Mouse (Mus musculus) sigmoid colon, adult 10 weeks (tissue): Measurements from ENCODE around the gene Gm7145. TPM values are rescaled to one million over a fixed set of nuclear protein-coding genes. Genes with fewer than 3 reads are reported as not detected.

Experiments used
- polyA plus RNA-seq: library from polyadenylated mRNA; stranded (reverse); fragments of 350-450 nt; fragmentation: Illumina TruSeq; extraction: RNeasy Lipid Tissue Mini Kit (QIAGEN cat#74804); gene quantifications from one replicate; pipeline ENCODE4 v1.2.3, GENCODE M21; 2014; ENCODE audit warnings: low read depth, low replicate concordance

Gm7145 gene
- not detected for polyA plus RNA-seq

GRCm38 (mm10) chr1:117965639-117966038 lies at the start of gene Gm7145:
Gene Gm7145 (plus strand): TSS chr1:117965939.

DNA sequence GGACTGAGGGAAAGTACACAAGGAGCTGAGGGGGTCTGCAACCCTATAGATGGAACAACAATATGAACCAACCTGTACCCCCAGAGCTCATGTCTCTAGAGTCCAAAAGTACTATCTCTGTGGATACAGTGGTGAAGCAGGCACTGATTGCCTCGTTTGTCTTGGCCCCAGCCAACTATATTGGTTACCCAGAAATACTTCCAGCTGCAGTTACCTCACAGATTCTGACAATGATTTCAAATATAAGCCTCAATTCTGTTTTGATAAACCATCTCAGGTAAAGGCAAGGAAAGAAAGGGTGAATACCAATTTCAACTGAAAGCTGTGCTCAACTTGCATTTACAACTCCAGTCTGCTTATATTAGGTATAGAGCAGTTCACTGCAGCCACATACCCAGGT lies 38.0 kb upstream of the Gm7145 start, which contains the start of gene Gm28168:
Gene Gm28168 (plus strand): TSS at position 301 of the 400 bp plus-strand sequence.

Other genes starting within 250 kb of the Gm7145 start
- not detected for gene B020011L13Rik, start 184.8 kb upstream of the Gm7145 start, polyA plus RNA-seq
- not detected for gene Gm28360, start 135.9 kb upstream of the Gm7145 start, polyA plus RNA-seq
- gene Gm28168, start 37.9 kb upstream of the Gm7145 start, polyA plus RNA-seq = not detected
- not detected for gene Gm29106, start 210.6 kb downstream of the Gm7145 start, polyA plus RNA-seq